Mouse (Mus musculus) stomach, embryonic 15.5 days (tissue): ENCODE data around the gene Gm49337. TPM values are rescaled to one million over a fixed set of nuclear protein-coding genes. Genes with fewer than 3 reads are reported as not detected.
A peak's percentile ranks its signal among the peaks of the same experiment; 100 is the strongest.

ENCODE experiments used
- ATAC-seq: fragments of 200-750 bp; cut with Nextera tagmentation; 2 replicates; pipeline ENCODE4 v1.8.0; 2017; ENCODE audit warnings: low read depth, moderate number of reproducible peaks, moderate TSS enrichment; ENCODE audit not compliant: insufficient read depth, low FRiP score
- H3K27ac ChIP-seq: fragments of 300-500 bp; sonication (generic); 2 replicates; pipeline ENCODE4 v1.5.1; 2015; ENCODE audit warnings: mild to moderate bottlenecking, inconsistent platforms
- H3K27me3 ChIP-seq: fragments of 300-500 bp; sonication (generic); replicated peaks from 2 replicates; pipeline ENCODE4 v1.6.1; 2015; ENCODE audit warnings: inconsistent platforms
- H3K36me3 ChIP-seq: fragments of 300-500 bp; sonication (generic); 2 replicates; pipeline ENCODE4 v1.6.1; 2015; ENCODE audit warnings: inconsistent platforms
- H3K4me1 ChIP-seq: fragments of 300-500 bp; sonication (generic); 2 replicates; pipeline ENCODE4 v1.6.1; 2015; ENCODE audit warnings: inconsistent platforms
- H3K4me2 ChIP-seq: fragments of 300-500 bp; sonication (generic); 2 replicates; pipeline ENCODE4 v1.6.1; 2015; ENCODE audit warnings: mild to moderate bottlenecking, inconsistent platforms
- H3K4me3 ChIP-seq: fragments of 300-500 bp; sonication (generic); replicated peaks from 2 replicates; pipeline ENCODE4 v1.5.1; 2015; ENCODE audit warnings: inconsistent platforms
- H3K9ac ChIP-seq: fragments of 300-500 bp; sonication (generic); 2 replicates; pipeline ENCODE4 v1.6.1; 2015; ENCODE audit warnings: inconsistent platforms
- H3K9me3 ChIP-seq: fragments of 300-500 bp; sonication (generic); 2 replicates; pipeline ENCODE4 v1.6.1; 2016; ENCODE audit warnings: inconsistent platforms
- WGBS: fragments of 180-500 bp; shearing (Covaris S2); methylation state at CpG from one replicate; pipeline ENCODE4 v1.1.7; 2015; 5-methylcytosine and 5-hydroxymethylcytosine counted together
- polyA plus RNA-seq: library from polyadenylated mRNA; unstranded; fragments of >200 nt; fragmentation: Nextera tagmentation; extraction: Ambion mirVana; gene quantifications from 2 replicates; pipeline ENCODE4 v1.2.1, GENCODE M21; 2015

Gm49337 gene
- polyA plus RNA-seq, 1 experiment from 2014 or later, result not detected

DNA sequence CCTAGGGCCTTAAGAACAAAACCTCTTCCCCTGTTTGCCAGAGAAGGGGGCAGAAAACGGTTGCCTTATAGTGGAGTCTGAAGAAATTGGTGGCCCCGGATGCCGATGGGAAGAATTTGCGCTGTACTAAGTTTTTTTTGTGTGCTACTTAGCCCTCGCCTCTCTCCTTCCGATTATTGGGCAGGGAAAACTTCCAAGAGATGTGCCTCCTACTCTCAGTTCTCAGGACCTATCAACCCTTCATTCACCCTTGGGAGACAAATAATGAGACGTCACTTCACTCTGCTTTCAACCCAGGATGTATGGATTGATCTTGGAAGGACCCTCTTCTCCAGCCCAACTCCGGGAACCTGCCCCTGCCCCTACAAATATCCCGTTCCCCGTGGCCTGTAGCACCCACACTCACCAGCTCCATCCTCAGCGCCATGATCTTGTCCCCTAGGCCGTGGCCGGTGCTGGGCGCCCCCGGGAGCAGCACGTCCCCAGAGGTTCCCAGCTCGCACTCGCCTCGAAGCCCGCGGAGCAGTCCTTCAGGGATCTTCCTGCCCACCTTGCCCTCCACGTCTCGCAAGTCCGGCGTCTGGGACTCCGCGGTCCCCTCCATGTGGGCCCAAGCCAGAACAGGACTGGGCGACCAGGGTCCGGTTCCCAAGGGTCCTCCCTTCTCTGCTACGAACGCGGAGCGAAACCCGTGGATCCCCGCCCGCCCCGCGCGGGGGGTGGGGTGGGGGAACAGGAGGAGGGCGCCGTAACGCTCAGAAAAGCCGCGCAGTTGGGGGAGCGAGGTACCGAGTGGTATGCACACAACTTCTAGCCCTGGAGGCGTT lies 29.1 kb upstream of the Gm49337 start:
- ATAC-seq, result peak; percentile 52; the same call in 1 of the 2 replicates
- no peaks in the 10 kb centered on the region for H3K9me3 ChIP-seq
- no peaks in the 10 kb centered on the region for H3K27me3 ChIP-seq
- peaks cover 11% of the 10 kb centered on the region for H3K4me1 ChIP-seq
- 1% methylated on average over 47 of the region's 47 CpGs for WGBS
- H3K36me3 ChIP-seq, result no peaks in the 10 kb centered on the region
- peak overlapping the region; percentile 73 for H3K4me3 ChIP-seq
- no peak overlapping the region for H3K27ac ChIP-seq
- H3K9ac ChIP-seq, result peak overlapping the region; percentile 53
- H3K4me2 ChIP-seq, result peak overlapping the region; percentile 98

GRCm38 (mm10) chr4:116149812-116150155 lies 23.4 kb upstream of the Gm49337 start:
- H3K4me1 ChIP-seq, result peaks cover 11% of the 10 kb centered on the region
- H3K36me3 ChIP-seq, result peaks cover 22% of the 10 kb centered on the region
- no peak for ATAC-seq
- no peaks in the 10 kb centered on the region for H3K9me3 ChIP-seq
- peak overlapping the region; percentile 92 for H3K27ac ChIP-seq
- H3K27me3 ChIP-seq, result no peaks in the 10 kb centered on the region
- peak overlapping the region; percentile 76 for H3K9ac ChIP-seq
- WGBS, result 27% methylated on average over 6 of the region's 6 CpGs
- peak overlapping the region; percentile 61 for H3K4me3 ChIP-seq
- peak overlapping the region; percentile 83 for H3K4me2 ChIP-seq

- H3K9ac ChIP-seq, result peak overlapping the region; percentile 76
- peaks cover 11% of the 10 kb centered on the region for H3K4me1 ChIP-seq
- peak; percentile 91 for ATAC-seq
- H3K27me3 ChIP-seq, result no peaks in the 10 kb centered on the region
- peak overlapping the region; percentile 83 for H3K4me2 ChIP-seq
- peak overlapping the region; percentile 92 for H3K27ac ChIP-seq
- under 1% methylated on average over 62 of the region's 73 CpGs for WGBS
- H3K9me3 ChIP-seq, result no peaks in the 10 kb centered on the region
- H3K36me3 ChIP-seq, result peaks cover 28% of the 10 kb centered on the region
- H3K4me3 ChIP-seq, result peak overlapping the region; percentile 61
These were observed 22.9 kb upstream of the Gm49337 start for GRCm38 (mm10) chr4:116150156-116150861.

DNA sequence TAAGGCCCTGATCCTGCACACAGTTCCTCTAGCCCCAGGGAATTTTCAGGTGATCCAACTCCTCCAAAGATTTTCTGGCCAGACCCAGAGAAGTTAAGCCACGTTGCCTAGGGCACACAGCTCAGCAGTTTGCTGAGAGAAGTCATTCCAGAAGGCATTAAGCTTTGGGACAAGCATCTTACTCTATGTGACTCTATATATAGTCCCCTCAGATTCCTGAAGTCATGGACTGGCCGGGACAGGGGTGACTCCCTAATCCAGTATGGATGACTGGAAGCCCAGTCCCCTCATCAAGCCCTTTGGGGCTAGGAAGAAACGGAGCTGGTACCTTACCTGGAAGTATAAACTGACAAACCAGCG lies 22.3 kb upstream of the Gm49337 start:
- Histone ChIP-seq H3K4me1 (peaks cover 11% of the 10 kb centered on the region), H3K9me3 (no peaks in the 10 kb centered on the region), H3K4me2 (peak overlapping the region; percentile 83), H3K4me3 (peak overlapping the region; percentile 61), H3K27ac (peak overlapping the region; percentile 71), H3K27me3 (no peaks in the 10 kb centered on the region), H3K9ac (peak overlapping the region; percentile 76), H3K36me3 (peaks cover 33% of the 10 kb centered on the region)
- WGBS, result 27% methylated on average over 4 of the region's 4 CpGs
- ATAC-seq, result no peak

GRCm38 (mm10) chr4:116151238-116151637 lies 21.9 kb upstream of the Gm49337 start, which contains the start of gene Lurap1:
Lurap1 (minus strand) TSS chr4:116151338.
- H3K4me1 ChIP-seq, result peaks cover 11% of the 10 kb centered on the region
- no peak for ATAC-seq
- H3K27me3 ChIP-seq, result no peaks in the 10 kb centered on the region
- WGBS, result 69% methylated on average over 6 of the region's 6 CpGs
- H3K27ac ChIP-seq, result peak within 1 kb of the TSS; percentile 92
- peak within 1 kb of the TSS; percentile 76 for H3K9ac ChIP-seq
- peak within 1 kb of the TSS; percentile 61 for H3K4me3 ChIP-seq
- no peaks in the 10 kb centered on the region for H3K9me3 ChIP-seq
- H3K4me2 ChIP-seq, result peak within 1 kb of the TSS; percentile 83
- H3K36me3 ChIP-seq, result peaks cover 37% of the 10 kb centered on the region

DNA sequence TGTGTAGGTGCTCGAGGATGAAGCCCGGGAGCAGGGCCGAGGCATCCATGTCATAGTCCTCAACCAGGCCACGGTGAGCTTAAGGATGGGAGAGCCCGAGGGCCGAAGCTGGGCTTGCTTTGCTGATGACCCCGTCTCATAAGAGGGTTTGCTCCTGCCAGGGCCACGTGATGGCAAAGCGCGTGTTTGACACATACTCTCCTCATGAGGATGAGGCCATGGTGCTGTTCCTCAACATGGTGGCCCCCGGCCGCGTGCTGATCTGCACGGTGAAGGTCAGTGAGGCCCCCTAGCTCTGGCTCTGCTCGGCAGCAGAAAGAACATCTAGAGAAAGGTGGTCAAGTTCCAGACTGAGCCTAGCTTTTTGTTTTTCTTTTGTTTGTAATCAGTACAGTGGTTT lies 20.5 kb upstream of the Gm49337 start:
- H3K9me3 ChIP-seq, result no peaks in the 10 kb centered on the region
- no peak overlapping the region for H3K9ac ChIP-seq
- H3K36me3 ChIP-seq, result peaks cover 49% of the 10 kb centered on the region
- H3K4me1 ChIP-seq, result peaks cover 11% of the 10 kb centered on the region
- 93% methylated on average over 15 of the region's 15 CpGs for WGBS
- H3K27ac ChIP-seq, result no peak overlapping the region
- no peak for ATAC-seq
- H3K4me2 ChIP-seq, result no peak overlapping the region
- H3K4me3 ChIP-seq, result no peak overlapping the region
- H3K27me3 ChIP-seq, result no peaks in the 10 kb centered on the region

DNA sequence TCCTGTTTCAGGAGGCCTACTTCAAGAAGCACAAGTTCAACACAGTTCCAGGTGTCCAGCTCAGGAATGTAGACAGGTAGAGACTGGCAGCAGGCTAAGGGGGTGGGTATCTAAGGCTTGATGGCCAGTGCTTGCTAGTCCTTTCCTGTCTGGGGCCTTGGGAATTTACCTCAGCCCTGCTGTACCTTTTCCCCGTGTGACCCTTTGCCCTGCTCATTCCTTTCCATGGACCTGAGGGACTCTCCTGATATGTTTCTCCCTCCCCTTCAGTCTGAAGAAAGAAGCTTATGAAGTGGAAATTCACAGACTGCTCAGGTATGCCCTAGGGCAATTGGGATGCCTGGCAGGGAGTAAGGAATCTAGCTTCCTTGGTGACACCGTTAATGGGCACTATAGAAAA lies 15.3 kb upstream of the Gm49337 start:
- 89% methylated on average over 2 of the region's 2 CpGs for WGBS
- no peaks in the 10 kb centered on the region for H3K9me3 ChIP-seq
- H3K27me3 ChIP-seq, result no peaks in the 10 kb centered on the region
- H3K27ac ChIP-seq, result no peak overlapping the region
- no peak overlapping the region for H3K9ac ChIP-seq
- H3K4me1 ChIP-seq, result no peaks in the 10 kb centered on the region
- no peak overlapping the region for H3K4me2 ChIP-seq
- ATAC-seq, result no peak
- no peak overlapping the region for H3K4me3 ChIP-seq
- peaks cover 67% of the 10 kb centered on the region for H3K36me3 ChIP-seq

- Histone ChIP-seq H3K4me1 (0 out of 2 replicates have a peak, but pooled peaks cover 5% of the 10 kb centered on the region), H3K27me3 (no peaks in the 10 kb centered on the region), H3K4me3 (no peak overlapping the region), H3K9me3 (no peaks in the 10 kb centered on the region), H3K27ac (no peak overlapping the region), H3K36me3 (peaks cover 47% of the 10 kb centered on the region), H3K4me2 (no peak overlapping the region), H3K9ac (no peak overlapping the region)
- no peak for ATAC-seq
- WGBS, result 77% methylated on average over 3 of the region's 3 CpGs
These were observed 13.3 kb upstream of the Gm49337 start for GRCm38 (mm10) chr4:116159912-116160311.

DNA sequence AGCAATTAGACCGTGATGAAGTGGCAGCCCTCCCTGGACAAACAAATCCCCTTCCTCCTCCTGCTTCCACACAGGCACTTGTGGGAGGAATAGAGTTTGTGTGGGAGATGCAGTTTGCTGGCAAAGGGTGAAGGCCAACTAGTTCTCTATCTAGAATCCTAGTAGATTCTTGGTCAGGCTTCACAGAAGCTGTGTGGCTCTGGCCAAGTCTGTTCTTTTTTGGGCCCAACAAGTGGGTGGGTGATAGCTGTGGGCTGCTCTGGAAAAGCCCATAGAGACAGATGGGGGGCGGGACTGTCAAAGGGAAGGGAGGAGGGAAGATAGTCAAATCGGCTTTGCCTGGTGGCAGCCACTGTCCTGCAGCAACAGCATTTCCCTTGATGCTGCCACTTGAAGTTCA lies 12.4 kb upstream of the Gm49337 start:
- ATAC-seq, result no peak
- H3K27ac ChIP-seq, result no peak overlapping the region
- peaks cover 38% of the 10 kb centered on the region for H3K36me3 ChIP-seq
- H3K27me3 ChIP-seq, result no peaks in the 10 kb centered on the region
- no peak overlapping the region for H3K4me2 ChIP-seq
- H3K4me1 ChIP-seq, result peaks cover 5% of the 10 kb centered on the region; the same call in 1 of the 2 replicates
- no peak overlapping the region for H3K4me3 ChIP-seq
- WGBS, result 77% methylated on average over 3 of the region's 3 CpGs
- no peak overlapping the region for H3K9ac ChIP-seq
- no peaks in the 10 kb centered on the region for H3K9me3 ChIP-seq

DNA sequence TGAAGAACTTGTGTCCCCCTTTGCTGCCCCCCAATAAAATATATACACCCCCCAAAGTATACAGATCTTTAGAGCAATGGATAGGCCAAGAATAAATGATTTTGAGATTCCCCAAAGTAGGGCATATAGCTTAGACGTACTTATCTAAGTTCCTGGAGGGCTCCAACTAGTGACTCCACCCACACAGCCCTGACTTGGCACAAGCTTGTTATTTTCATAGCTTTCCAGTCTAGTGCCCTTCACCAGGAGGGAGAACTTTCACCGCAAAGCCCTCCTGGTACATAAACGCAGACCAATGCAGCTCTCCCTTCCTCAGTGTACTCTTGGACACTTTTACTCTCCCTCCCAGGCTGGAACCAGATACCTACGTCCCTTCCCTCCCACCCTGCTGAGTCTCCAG lies 11.0 kb upstream of the Gm49337 start:
- Histone ChIP-seq H3K4me2 (no peak overlapping the region), H3K27ac (no peak overlapping the region), H3K9ac (no peak overlapping the region), H3K36me3 (peaks cover 25% of the 10 kb centered on the region), H3K4me3 (no peak overlapping the region), H3K27me3 (no peaks in the 10 kb centered on the region), H3K4me1 (peaks cover 5% of the 10 kb centered on the region; the same call in 1 of the 2 replicates), H3K9me3 (no peaks in the 10 kb centered on the region)
- 83% methylated on average over 4 of the region's 4 CpGs for WGBS
- no peak for ATAC-seq

DNA sequence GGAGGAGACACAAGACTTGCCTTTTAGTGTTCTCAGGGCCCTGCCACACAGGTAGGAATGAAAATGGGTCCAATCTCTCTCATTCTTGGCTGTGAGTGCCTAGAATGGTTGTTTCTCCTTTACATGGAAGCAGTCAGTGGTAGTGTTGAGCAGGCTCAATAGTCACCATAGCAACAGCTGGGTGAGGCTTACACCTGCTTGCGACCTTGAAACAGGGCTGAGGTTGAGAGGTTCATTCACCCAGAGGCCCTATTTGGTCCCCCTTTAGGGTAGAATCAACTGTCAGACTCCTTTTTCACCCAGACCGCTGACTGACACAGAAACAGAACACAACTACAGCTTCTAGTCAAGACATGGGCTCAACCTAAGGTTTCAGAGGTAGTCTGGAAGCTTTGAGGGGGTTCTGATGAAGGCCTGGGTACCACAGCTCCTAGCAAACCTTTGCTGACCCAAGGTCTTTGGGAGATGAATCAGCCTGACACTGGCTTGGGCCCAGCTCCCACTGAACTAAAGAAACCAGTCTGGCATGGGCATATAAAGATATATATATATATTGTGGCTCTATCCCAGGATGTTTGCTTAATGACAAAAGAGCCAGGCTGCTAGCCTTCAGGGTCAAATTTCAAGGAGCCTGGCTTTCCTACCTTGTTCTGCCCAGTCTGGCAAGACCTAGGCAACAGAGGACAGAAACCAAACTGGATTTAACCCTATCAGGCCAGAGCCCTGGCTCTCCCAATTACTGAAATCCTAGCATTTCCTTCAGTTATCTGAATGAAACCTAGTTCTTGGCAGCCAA lies 8.2 kb upstream of the Gm49337 start:
- WGBS, result 66% methylated on average over 2 of the region's 2 CpGs
- peaks cover 5% of the 10 kb centered on the region; the same call in 1 of the 2 replicates for H3K4me1 ChIP-seq
- no peaks in the 10 kb centered on the region for H3K27me3 ChIP-seq
- no peak overlapping the region for H3K9ac ChIP-seq
- H3K9me3 ChIP-seq, result no peaks in the 10 kb centered on the region
- H3K36me3 ChIP-seq, result peaks cover 7% of the 10 kb centered on the region; the same call in 1 of the 2 replicates
- peak; percentile 69 for ATAC-seq
- no peak overlapping the region; the same call in 1 of the 2 replicates for H3K4me2 ChIP-seq
- no peak overlapping the region for H3K4me3 ChIP-seq
- peak overlapping the region; percentile 60 for H3K27ac ChIP-seq
